Mouse (Mus musculus): Measurements from ENCODE around the gene Tiparp. TPM values are rescaled to one million over a fixed set of nuclear protein-coding genes. Genes with fewer than 3 reads are reported as not detected.
A peak's percentile ranks its signal among the peaks of the same experiment; 100 is the strongest.

Gene Tiparp
- 10 to 100 TPM; 19.3 to 19.6 TPM for total RNA-seq (2021)
- long read RNA-seq, experiment 1, full-length matches to known transcripts = 7 of 11 reads
- long read RNA-seq, experiment 1, partial matches to known transcripts = 2 of 11 reads
- long read RNA-seq, experiment 1, other reads (novel, unspliced or antisense) = 2 of 11 reads
- long read RNA-seq, experiment 2, full-length matches to known transcripts = 4 of 13 reads
- long read RNA-seq, experiment 2, partial matches to known transcripts = 7 of 13 reads
- long read RNA-seq, experiment 2, other reads (novel, unspliced or antisense) = 2 of 13 reads

DNA sequence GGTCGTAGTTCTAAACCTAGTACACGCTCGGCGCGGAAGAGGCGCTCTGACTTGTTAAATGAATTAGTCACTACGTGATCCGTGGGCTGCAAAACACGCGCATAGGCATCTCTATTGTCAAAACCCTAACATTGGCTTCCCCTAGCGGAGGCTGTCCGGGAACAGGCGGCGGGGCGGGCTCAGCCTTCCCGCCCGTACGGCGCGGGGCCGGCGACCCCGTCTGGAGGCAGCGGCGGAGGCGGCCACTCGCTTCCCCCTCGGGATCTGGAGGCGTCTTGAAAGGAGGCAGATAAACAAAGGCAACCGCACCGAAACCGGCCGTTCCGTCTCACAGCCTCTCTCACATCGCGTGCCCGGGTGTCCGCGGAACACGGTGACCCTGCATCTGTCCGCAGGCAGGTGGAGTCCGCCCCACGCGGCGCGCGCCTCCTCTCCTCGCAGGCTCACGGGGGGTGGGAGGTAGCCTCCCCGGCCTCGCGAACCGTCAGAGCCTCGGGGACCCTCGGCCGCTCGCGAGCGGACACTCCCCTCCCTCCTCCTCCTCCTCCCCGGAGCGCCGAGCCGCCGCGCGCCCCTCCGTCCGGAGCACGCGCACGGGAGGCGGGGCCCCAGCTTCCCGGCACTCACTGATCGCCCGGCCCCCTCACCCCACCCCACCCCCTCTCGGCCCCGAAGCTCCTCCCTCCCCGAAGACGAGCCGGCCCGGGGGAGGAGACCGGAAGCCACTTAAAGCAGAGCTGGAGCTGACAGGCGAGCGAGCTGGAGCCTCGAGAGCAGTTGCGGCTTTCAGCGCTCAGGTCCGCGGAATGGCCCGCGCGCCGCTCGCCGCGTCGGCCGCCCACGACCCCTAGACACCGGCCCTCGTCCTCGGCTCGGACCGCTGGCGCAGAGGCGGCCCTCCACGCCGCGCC is at the start of gene Tiparp:
Tiparp (plus strand) TSS at position 720 of the 911 bp plus-strand sequence.
- peak; percentile 87 to 93 for DNase-seq (ENCODE audit: low spot score in 2 of 2)

DNA sequence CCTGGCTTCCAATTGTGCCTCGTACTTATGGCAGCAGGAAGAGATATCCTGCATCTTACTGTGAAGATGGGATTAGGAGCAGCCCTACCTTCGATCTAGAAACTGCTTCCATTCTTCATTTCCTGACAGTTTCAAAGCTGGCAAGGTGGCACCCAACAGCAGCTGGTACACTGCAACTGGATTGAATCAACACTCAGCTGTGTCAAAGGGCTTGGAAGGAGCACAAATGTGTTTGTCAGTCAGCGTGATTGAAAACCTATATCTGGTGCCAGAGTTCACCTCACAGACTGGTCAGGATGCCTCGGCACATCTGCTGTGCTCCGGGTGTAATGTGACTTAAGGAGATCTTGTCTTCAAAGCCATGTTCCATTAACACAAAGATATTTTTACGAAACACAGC is 47.5 kb upstream of the Tiparp start:
- no peak for DNase-seq (ENCODE audit: low spot score in 2 of 2)

DNA sequence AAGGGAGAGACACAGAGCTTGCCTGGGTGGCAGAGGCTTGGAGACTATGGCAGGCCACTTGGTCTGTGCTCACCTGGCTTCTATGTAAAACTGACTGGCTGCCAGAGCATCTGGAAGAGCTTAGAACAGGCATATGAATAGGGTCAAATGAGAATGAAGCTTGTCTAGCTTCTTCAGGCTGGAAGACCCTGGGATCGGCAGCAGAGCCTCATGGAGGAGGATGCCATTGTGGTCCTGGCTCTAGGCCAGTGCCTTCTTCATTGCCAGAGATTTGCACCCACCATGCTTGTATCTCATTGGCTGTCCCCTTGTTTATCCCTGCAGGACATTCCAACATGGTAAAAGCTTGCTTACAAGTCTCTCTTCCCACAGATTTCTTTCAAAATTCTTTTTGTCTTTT is 45.9 kb upstream of the Tiparp start:
- no peak for DNase-seq (ENCODE audit: low spot score in 2 of 2)

DNA sequence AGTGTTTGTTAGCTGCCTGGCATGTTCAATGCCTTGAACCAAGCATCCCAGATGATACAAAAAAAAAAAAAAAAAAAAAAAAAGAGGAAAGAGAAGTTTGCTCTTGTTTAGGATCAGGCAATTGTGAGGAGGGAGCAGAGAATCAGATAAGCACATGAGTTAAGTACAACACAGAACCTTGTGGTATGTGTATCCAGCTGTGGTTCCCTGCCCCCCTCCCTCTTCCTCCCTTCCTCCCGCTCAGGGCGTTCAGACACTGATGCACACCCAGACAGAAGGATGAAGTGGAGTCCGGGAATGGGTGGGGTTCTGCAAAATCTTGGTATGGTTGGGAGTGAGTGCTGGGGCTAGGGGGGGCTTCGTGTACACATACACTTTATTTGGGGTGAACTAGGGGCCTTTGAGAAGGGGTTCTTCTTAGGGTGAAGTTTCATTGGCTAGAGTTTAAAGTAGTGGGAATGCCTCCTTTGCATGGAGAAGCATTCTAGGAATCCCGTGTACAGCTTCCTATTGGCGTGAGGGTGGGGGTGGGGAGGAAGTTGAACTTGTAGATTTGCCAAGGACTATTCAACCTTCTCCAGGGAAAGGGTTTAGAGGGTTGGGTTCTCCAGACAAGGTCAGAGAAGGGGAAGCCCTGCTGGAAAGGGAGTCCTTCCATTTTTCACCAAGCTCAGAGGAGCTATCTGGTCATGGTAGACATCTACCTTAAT is 45.4 kb upstream of the Tiparp start:
- no peak for DNase-seq (ENCODE audit: low spot score in 2 of 2)

DNA sequence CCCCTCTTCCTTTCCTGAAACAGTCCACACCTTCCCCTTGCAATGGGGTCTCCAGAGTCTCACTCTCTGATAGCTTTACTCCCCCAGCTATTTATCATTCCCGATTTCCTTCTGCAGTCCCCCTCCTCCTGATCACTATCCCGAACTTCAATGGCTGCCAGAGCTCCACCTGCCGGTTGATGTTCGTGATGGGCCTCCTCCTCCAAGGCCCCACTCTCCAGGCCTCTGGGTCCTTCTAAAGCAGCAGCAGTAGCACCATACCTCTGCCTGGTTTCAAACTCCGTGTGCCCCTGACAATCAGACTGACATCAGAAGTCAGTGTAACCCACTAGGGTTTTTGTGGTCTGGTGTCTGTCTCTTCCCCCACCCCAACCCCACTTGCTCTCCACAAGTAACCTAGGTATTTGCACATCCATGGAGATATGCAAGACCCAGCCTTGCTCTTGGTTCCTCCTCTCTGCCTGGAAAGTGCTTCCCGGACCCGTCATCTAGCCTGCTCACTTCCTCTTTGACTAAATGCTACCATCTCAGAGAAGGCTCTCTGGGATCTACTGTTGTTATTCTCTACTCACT is 44.0 kb upstream of the Tiparp start:
- no peak for DNase-seq (ENCODE audit: low spot score in 2 of 2)

DNA sequence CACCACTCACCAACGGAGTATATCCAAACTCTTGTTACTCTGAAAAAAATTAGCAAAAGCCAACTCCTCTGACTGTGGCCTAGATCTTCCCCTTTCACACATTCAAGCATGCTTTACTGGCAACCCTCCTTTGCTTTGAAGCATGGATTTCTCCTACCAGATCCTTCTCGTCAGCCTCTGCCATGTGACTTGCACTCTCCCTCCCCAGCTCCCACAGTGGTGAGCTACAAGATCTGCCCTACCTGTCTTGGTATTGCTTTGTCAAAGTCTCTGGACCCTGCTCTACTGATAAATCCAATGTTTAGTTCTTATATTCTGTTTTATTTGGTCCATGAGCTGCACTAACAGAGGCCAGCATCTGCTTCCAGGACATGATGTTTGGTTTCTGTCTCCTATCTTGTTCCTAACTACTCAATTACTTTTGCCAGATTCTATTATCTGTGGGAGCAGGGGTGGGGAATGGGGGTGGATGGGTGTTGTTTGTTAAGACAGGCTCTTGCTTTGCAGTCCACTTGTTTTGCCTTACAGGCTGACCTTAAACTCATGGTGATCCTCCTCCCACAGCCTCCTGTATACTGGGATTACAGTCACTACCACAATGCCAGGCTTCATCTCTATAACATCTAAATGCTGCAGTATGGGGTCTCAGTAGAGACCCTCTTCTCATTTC is 40.7 kb upstream of the Tiparp start:
- DNase-seq (ENCODE audit: low spot score in 2 of 2) = no peak

DNA sequence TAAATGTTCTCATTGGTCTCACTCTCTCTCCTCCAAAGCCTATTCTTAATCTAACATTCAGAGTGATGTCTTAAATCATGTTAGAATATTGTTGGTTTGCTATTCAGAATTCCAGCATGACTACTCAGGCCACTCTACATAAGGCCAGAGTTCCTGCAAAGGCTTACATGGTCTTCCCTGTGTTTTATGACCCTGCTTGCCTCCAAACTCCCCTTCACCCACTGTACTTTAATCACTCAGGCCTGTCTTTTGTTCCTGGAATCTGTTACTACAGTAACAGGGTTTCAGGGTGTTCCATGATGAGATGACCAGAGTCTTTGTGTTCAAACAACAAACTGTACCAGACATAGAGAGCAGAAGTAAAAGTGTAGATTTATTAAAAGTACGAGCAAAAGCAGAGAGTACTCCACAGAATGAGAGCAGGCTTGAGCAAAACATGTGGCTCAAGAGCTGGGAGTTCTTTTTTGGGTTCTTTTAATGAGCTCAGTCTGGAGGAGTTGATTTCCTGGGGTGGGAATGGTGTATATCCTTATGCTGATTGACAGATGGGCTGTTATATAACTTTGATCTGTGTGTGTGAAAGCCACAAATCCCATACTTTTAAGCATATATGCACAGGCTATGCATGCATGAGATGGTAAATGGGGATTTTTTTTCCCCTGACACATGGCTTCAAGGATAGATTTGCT is 39.5 kb upstream of the Tiparp start:
- DNase-seq (ENCODE audit: low spot score in 2 of 2) = peak in 1 of 2 experiments; percentile 12

DNA sequence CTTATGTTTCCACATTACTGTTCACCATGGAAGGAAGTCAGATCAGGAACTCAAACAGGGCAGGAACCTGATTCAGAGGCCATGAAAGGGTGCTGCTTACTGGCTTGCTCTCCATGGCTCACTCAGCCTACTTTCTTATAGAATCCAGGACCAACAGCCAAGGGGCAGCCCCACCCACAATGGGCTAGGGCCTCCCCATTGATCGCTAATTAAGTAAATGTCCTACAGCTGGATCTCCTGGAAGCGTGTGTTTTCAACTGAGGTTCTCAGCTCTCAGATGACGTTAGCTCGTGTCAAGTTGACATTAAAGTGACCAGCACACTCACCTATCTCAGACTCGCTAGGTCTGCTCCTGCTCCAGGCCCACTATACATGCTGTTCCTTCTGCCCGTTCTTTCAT is 38.6 kb upstream of the Tiparp start:
- DNase-seq (ENCODE audit: low spot score in 2 of 2) = no peak

DNA sequence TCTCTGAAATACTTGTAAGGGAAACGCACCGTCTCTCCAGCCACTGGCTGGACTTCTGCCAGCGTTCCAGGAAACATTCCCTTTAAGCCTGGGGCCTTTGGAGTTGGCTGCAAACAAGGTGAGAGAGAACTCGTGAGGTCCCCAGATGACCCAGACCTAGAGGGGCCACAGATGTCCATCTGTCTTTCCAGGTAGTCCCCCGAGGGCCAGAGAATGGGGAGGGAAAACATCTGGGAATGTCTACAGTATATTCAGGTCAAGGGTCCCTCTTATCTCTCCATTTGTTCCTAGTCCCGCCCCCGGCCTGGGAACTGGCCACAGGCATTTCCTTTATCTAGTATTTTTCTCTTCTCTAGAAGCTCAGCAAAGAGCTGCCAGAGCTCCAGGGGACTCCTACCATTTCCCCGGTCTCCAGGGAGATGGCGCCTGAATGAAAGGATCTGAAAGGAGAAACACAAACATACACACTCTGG is 33.9 kb upstream of the Tiparp start:
- DNase-seq (ENCODE audit: low spot score in 2 of 2) = peak in 1 of 2 experiments; percentile 59

DNA sequence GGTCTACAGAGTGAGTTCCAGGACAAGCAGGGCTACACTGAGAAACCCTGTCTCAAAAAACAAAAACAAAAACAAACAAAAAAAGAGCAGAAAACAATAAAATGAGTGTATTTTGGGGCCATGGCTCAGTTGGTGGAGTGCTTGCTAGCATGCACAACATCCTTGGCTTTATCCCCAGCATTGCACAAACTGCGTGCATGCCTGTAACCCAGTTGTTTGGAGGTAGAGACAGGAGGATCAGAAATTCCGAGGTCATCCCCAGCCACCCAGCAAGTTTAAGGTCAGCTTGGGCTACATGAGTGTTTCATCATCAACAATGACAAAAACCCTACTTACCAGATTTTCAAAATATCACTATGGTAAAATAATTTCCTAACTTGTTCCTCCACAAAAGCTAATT is 20.4 kb upstream of the Tiparp start:
- no peak for DNase-seq (ENCODE audit: low spot score in 2 of 2)

DNA sequence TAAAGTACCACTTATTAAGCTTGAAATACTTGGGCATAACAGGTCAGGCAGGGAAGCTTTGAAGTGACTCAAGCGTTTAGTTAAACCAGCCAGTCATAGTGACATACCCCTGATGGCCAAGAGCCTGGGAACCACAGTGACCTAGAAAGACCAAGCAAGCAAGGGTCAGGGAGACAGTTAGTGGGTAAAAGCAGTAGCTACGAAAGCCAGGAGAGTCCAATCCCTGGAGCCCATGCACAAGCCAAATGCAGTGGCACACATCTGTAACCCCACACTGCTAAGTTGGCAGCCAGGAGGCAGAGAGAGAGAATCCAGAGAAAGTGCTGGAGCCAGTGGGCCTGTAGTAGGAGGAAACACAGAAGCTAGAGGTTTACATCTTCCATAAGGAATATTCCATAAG is 17.6 kb upstream of the Tiparp start:
- DNase-seq (ENCODE audit: low spot score in 2 of 2) = no peak

DNA sequence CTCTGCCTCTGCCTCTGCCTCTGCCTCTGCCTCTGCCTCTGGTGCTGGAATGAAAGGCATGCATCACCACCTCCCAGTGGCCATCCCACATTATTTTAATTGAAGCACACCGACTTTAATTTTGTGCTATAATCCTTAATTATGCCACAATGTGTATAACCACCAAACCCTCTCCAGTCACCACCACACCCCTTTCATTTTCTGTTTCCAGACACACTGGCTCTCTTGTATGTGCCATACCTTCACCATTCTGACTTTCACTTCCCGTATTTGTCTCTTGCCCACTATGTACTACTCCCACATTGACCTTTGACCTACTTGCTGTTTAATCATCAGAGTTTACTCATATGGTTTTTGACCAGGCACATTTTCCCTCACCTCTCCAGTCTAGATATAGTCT is 12.5 kb upstream of the Tiparp start:
- DNase-seq (ENCODE audit: low spot score in 2 of 2) = no peak

DNA sequence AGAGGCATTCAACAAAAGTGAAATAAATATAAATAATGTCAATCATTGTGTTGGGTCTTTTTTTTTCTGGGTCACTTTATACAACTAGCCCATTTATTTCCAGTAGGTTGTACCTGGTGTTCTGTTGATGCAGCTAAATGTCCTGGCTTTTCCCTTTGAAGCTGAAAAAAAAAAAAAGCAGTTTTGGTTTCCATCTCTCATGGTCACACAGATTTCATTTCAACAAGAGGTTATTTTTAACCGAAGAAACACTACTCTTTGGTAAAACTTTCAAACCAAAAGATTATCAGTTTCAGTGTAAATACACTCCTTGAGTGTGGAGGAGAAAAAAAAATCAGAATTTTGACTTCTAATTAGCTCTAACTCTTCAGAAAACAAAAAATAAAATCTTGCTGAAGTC is 11.7 kb upstream of the Tiparp start:
- no peak for DNase-seq (ENCODE audit: low spot score in 2 of 2)

DNA sequence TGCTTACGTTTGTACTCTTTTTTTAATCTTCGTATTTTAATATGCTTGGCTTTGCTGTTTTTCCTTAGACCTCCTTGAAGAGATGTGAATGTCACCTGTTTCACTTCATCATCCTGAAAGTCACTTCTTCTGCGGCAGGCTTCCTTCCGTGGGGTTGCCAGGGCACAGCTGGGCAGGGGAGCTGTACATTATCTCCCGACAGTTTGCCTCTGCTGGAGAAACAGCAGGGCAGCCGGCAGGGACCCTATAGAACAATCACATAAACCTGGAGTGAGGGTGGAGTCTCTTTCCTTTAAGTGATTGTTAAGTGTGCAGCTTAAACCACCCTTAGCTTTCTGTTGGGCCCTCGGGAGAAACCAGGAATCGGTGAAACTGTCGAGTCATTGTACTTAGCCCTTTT is 11.1 kb upstream of the Tiparp start:
- no peak for DNase-seq (ENCODE audit: low spot score in 2 of 2)

DNA sequence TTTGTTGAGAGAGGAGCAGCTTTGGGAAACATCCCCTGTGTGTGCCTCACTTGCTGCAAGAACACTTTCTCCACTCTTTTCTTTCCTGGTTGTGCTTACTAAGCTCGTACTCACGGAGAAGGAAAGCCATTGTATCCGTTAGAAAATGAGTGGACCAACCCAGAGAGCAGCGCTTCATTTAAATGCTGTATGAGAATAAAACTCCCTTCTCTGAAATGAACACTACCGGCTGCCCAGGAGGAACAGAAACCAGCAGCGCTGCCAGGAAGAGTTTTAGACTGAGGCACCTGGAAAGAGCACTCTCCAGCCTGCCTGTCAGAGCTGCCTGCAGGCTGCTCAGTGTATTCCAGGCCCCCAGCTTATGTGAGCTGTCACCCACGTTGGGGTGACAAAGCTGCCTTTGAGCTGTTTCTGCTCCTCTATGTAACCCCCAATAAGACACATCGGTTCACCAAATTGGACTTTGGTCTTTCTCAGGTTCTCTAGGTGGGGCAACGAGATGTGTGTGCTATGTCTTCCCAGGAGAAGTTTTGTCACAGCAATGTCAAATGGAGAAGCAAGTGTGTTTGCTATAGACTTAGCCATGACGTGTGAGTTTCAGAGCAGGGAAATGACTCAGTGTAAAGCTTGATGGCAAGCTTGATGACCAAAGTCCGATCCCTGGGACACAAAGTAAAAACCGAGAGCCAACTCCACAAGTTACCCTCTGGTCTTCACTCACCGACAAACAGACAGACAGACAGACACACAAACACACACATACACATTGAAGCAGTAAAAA is 10.3 kb upstream of the Tiparp start:
- DNase-seq (ENCODE audit: low spot score in 2 of 2) = no peak

DNA sequence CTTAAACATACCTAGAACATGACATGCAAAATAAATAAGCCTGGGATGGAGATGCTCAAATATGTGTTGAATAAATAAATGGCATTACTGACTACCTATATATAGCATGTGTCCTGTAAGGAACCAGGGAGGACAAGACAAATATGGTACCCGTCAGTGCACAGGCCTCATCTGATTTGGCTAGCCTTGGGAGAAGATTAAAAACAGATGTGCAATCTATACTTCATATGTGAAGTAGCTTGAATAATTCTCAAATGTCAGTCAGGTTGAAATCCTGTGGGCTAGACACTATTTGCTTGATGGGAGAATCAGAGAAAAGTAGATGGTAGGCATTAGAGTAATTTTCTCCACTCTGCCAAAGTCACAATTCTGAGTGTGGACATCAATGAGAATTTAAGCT is 6.8 kb upstream of the Tiparp start:
- DNase-seq (ENCODE audit: low spot score in 2 of 2) = no peak

DNA sequence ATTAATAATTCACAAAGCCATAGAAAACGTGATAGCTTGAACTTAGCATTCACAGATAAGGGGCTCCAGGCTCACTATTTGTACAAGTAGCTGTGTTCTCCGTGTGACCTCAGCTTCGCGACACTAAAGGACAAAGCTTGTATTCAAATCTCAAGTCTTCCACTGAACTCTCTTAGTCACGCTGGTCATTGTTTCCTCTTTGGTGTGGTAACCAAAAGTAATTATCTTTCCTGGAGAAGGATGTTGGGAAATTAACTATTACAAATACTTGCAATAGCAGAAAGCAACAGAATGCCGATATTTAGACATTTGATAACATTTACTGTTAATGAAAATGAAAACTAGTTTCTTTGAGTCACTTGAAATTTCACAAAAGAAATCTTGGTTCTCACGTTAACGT is 4.8 kb upstream of the Tiparp start:
- no peak for DNase-seq (ENCODE audit: low spot score in 2 of 2)

DNA sequence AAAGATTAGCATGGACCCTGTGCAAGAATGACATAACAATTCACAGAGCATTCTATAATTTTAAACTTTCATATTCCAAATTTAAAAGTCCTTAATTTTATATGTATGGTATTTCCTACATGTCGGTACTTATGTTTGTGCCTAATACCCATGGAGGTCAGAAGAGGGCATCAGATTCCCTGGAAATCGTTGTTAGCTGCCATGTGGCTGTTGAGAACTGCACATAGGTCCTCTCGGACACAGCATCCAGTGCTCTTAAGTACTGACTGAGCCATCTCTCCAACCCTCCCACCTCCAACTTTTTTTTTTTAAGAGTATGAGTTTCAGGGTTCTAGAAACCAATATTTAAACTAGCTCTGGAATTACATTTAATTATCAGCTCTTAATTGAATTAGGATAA is 2.5 kb upstream of the Tiparp start:
- no peak for DNase-seq (ENCODE audit: low spot score in 2 of 2)

DNA sequence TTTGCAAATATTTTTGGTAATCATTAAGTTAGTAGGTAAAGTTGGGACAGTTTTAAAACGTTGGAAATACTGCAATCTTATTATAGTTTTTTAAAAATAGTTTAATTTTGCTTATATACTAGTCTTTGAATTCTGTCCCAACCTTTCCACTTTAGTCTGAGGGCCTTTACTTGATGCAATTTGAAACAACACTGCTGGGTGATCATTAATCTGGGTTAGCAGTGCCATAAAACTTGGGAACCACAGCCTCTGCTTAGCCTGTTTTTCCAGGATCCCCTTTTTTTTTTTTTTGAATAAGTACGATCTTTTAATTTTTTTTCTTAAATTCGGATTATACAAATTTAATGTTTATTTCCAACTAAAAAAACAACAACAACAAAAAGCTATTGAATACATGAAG is 1.0 kb upstream of the Tiparp start:
- no peak for DNase-seq (ENCODE audit: low spot score in 2 of 2)

All from layer of hippocampus, postnatal 14 days (tissue).